Mouse (Mus musculus) cortical plate, adult 2 months (tissue): ENCODE results near the gene Imp3.

Source experiments
- CTCF ChIP-seq: fragments of 200-500 bp; IDR thresholded peaks from 2 replicates; pipeline ENCODE4 v1.5.1; 2011; ENCODE audit warnings: mild to moderate bottlenecking, control low read depth, low read length; ENCODE audit not compliant: insufficient read depth; ENCODE audit errors: extremely low read depth
- POLR2A ChIP-seq: fragments of 200-500 bp; IDR thresholded peaks from 2 replicates; pipeline ENCODE4 v1.6.1; 2011; ENCODE audit warnings: mild to moderate bottlenecking, low read length, control low read depth; ENCODE audit not compliant: insufficient read depth; ENCODE audit errors: extremely low read depth

GRCm38 (mm10) chr9:56896779-56897178, 40.5 kb upstream of the Imp3 start:
- TF ChIP-seq CTCF = no peak
- no peak for TF ChIP-seq POLR2A
